Mouse (Mus musculus): ENCODE measurements around the gene Nkiras2. TPM values are rescaled to one million over a fixed set of nuclear protein-coding genes. Genes with fewer than 3 reads are reported as not detected.
A peak's percentile ranks its signal among the peaks of the same experiment; 100 is the strongest.
"Not testable (repeated sequence)": the region's sequence is repeated elsewhere in the genome, so short reads cannot be mapped to it uniquely, and the experiment has no call there.

Gene Nkiras2
- polyA plus RNA-seq, 1 experiment from 2014 or later = 63.5 TPM

GRCm38 (mm10) chr11:100603813-100604212 lies 15.2 kb upstream of the Nkiras2 start:
- Histone ChIP-seq H3K9ac (no peak overlapping the region), H3K4me1 (peaks cover 8% of the 10 kb centered on the region), H3K27ac (peak overlapping the region; percentile 59; the same call in 1 of the 2 replicates), H3K9me3 (replicated peaks) (no peaks in the 10 kb centered on the region), H3K4me2 (no peak overlapping the region), H3K27me3 (no peaks in the 10 kb centered on the region), H3K4me3 (replicated peaks) (no peak overlapping the region), H3K36me3 (peaks cover 55% of the 10 kb centered on the region)
- no peak for ATAC-seq (replicated peaks; ENCODE audit: low FRiP score)
- WGBS = 72% methylated on average over 8 of the region's 8 CpGs

GRCm38 (mm10) chr11:100604321-100605005 lies 14.6 kb upstream of the Nkiras2 start:
- Histone ChIP-seq H3K9me3 (replicated peaks) (no peaks in the 10 kb centered on the region), H3K4me1 (peaks cover 10% of the 10 kb centered on the region), H3K9ac (no peak overlapping the region), H3K27me3 (no peaks in the 10 kb centered on the region), H3K36me3 (peaks cover 48% of the 10 kb centered on the region), H3K4me3 (replicated peaks) (no peak overlapping the region), H3K4me2 (no peak overlapping the region), H3K27ac (peak overlapping the region; percentile 59; the same call in 1 of the 2 replicates)
- whole genome bisulfite sequencing = 79% methylated on average over 4 of the region's 4 CpGs
- ATAC-seq (replicated peaks; ENCODE audit: low FRiP score) = no peak

GRCm38 (mm10) chr11:100605451-100605850 lies 13.6 kb upstream of the Nkiras2 start:
- WGBS = 89% methylated on average over 10 of the region's 10 CpGs

GRCm38 (mm10) chr11:100607121-100607520 lies 11.9 kb upstream of the Nkiras2 start:
- Histone ChIP-seq H3K4me3 (replicated peaks) (no peak overlapping the region), H3K27me3 (no peaks in the 10 kb centered on the region), H3K9ac (no peak overlapping the region), H3K9me3 (replicated peaks) (no peaks in the 10 kb centered on the region), H3K4me2 (no peak overlapping the region), H3K36me3 (peaks cover 35% of the 10 kb centered on the region), H3K27ac (no peak overlapping the region), H3K4me1 (peaks cover 22% of the 10 kb centered on the region)
- ATAC-seq (replicated peaks; ENCODE audit: low FRiP score) = no peak
- 95% methylated on average over 6 of the region's 6 CpGs for WGBS

More at GRCm38 (mm10) chr11:100605451-100605850, 13.6 kb upstream of the Nkiras2 start:
- Histone ChIP-seq H3K27ac (no peak overlapping the region), H3K4me1 (peaks cover 19% of the 10 kb centered on the region), H3K9ac (no peak overlapping the region), H3K36me3 (peaks cover 41% of the 10 kb centered on the region), H3K27me3 (no peaks in the 10 kb centered on the region), H3K4me3 (replicated peaks) (no peak overlapping the region), H3K9me3 (replicated peaks) (no peaks in the 10 kb centered on the region), H3K4me2 (no peak overlapping the region)
- no peak for ATAC-seq (replicated peaks; ENCODE audit: low FRiP score)

GRCm38 (mm10) chr11:100608796-100609195 lies 10.2 kb upstream of the Nkiras2 start:
- H3K27ac ChIP-seq = no peak overlapping the region
- no peak overlapping the region for H3K4me2 ChIP-seq
- no peaks in the 10 kb centered on the region for H3K9me3 ChIP-seq (replicated peaks)
- H3K27me3 ChIP-seq = no peaks in the 10 kb centered on the region
- no peak for ATAC-seq (replicated peaks; ENCODE audit: low FRiP score)
- 59% methylated on average over 4 of the region's 4 CpGs for WGBS
- H3K4me1 ChIP-seq = peaks cover 20% of the 10 kb centered on the region
- peaks cover 29% of the 10 kb centered on the region for H3K36me3 ChIP-seq
- H3K9ac ChIP-seq = no peak overlapping the region
- H3K4me3 ChIP-seq (replicated peaks) = no peak overlapping the region

- ATAC-seq (replicated peaks; ENCODE audit: low FRiP score) = no peak
- no peak overlapping the region; the same call in 1 of the 2 replicates for H3K27ac ChIP-seq
- H3K9ac ChIP-seq = no peak overlapping the region
- H3K4me2 ChIP-seq = no peak overlapping the region
- WGBS = 80% methylated on average over 5 of the region's 5 CpGs
- no peak overlapping the region for H3K4me3 ChIP-seq (replicated peaks)
- H3K27me3 ChIP-seq = no peaks in the 10 kb centered on the region
- H3K36me3 ChIP-seq = peaks cover 29% of the 10 kb centered on the region
- no peaks in the 10 kb centered on the region for H3K9me3 ChIP-seq (replicated peaks)
- peaks cover 14% of the 10 kb centered on the region for H3K4me1 ChIP-seq
These were observed 9.6 kb upstream of the Nkiras2 start for GRCm38 (mm10) chr11:100609355-100609996.

GRCm38 (mm10) chr11:100609997-100610680 lies 8.9 kb upstream of the Nkiras2 start:
- Histone ChIP-seq H3K27me3 (no peaks in the 10 kb centered on the region), H3K4me1 (peaks cover 14% of the 10 kb centered on the region), H3K27ac (no peak overlapping the region), H3K4me3 (replicated peaks) (no peak overlapping the region), H3K36me3 (peaks cover 29% of the 10 kb centered on the region), H3K9me3 (replicated peaks) (no peaks in the 10 kb centered on the region), H3K9ac (no peak overlapping the region), H3K4me2 (no peak overlapping the region)
- WGBS = 70% methylated on average over 9 of the region's 9 CpGs
- ATAC-seq (replicated peaks; ENCODE audit: low FRiP score) = no peak

- 92% methylated on average over 6 of the region's 6 CpGs for WGBS
- peaks cover 36% of the 10 kb centered on the region for H3K36me3 ChIP-seq
These were observed 7.4 kb upstream of the Nkiras2 start for GRCm38 (mm10) chr11:100611627-100612026.

GRCm38 (mm10) chr11:100613241-100613640 lies 5.8 kb upstream of the Nkiras2 start:
- Histone ChIP-seq H3K36me3 (peaks cover 27% of the 10 kb centered on the region), H3K9ac (no peak overlapping the region), H3K4me2 (no peak overlapping the region), H3K4me3 (replicated peaks) (no peak overlapping the region), H3K9me3 (replicated peaks) (no peaks in the 10 kb centered on the region), H3K27me3 (no peaks in the 10 kb centered on the region), H3K4me1 (peaks cover 26% of the 10 kb centered on the region), H3K27ac (no peak overlapping the region)
- no peak for ATAC-seq (replicated peaks; ENCODE audit: low FRiP score)
- WGBS = 91% methylated on average over 3 of the region's 3 CpGs

More at GRCm38 (mm10) chr11:100611627-100612026, 7.4 kb upstream of the Nkiras2 start:
- no peak overlapping the region for H3K4me2 ChIP-seq
- H3K4me3 ChIP-seq (replicated peaks) = no peak overlapping the region
- H3K9me3 ChIP-seq (replicated peaks) = no peaks in the 10 kb centered on the region
- no peak overlapping the region for H3K27ac ChIP-seq
- peaks cover 17% of the 10 kb centered on the region for H3K4me1 ChIP-seq
- no peak for ATAC-seq (replicated peaks; ENCODE audit: low FRiP score)
- no peaks in the 10 kb centered on the region for H3K27me3 ChIP-seq
- H3K9ac ChIP-seq = no peak overlapping the region

GRCm38 (mm10) chr11:100616332-100616731 lies 2.7 kb upstream of the Nkiras2 start:
- Histone ChIP-seq H3K4me2 (no peak overlapping the region), H3K9me3 (replicated peaks) (no peaks in the 10 kb centered on the region), H3K9ac (no peak overlapping the region), H3K27ac (no peak overlapping the region), H3K27me3 (no peaks in the 10 kb centered on the region), H3K4me1 (peaks cover 21% of the 10 kb centered on the region), H3K36me3 (peaks cover 16% of the 10 kb centered on the region), H3K4me3 (replicated peaks) (no peak overlapping the region)
- ATAC-seq (replicated peaks; ENCODE audit: low FRiP score) = no peak
- 87% methylated on average over 5 of the region's 5 CpGs for WGBS

- H3K27ac ChIP-seq; H3K27me3 ChIP-seq; ATAC-seq (replicated peaks; ENCODE audit: low FRiP score); H3K4me3 ChIP-seq (replicated peaks); H3K9me3 ChIP-seq (replicated peaks); H3K9ac ChIP-seq; H3K4me2 ChIP-seq: not testable (repeated sequence)
- whole genome bisulfite sequencing = 95% methylated on average over 7 of the region's 7 CpGs
- H3K36me3 ChIP-seq = peaks cover 12% of the 10 kb centered on the region
- peaks cover 21% of the 10 kb centered on the region for H3K4me1 ChIP-seq
These were observed 2.2 kb upstream of the Nkiras2 start for GRCm38 (mm10) chr11:100616836-100617235.

GRCm38 (mm10) chr11:100617480-100617879 lies 1.6 kb upstream of the Nkiras2 start:
- no peak for ATAC-seq (replicated peaks; ENCODE audit: low FRiP score)
- 87% methylated on average over 4 of the region's 4 CpGs for WGBS
- peaks cover 25% of the 10 kb centered on the region for H3K4me1 ChIP-seq
- no peaks in the 10 kb centered on the region for H3K27me3 ChIP-seq
- H3K4me3 ChIP-seq (replicated peaks) = no peak overlapping the region
- H3K27ac ChIP-seq = no peak overlapping the region
- no peaks in the 10 kb centered on the region for H3K9me3 ChIP-seq (replicated peaks)
- H3K9ac ChIP-seq = peak overlapping the region; percentile 23; the same call in 1 of the 2 replicates
- H3K4me2 ChIP-seq = peak overlapping the region; percentile 81; the same call in 1 of the 2 replicates
- peaks cover 7% of the 10 kb centered on the region; the same call in 1 of the 2 replicates for H3K36me3 ChIP-seq

All from kidney, embryonic 15.5 days (tissue).